Mouse (Mus musculus): ENCODE results near the gene Acads. TPM values are rescaled to one million over a fixed set of nuclear protein-coding genes. Genes with fewer than 3 reads are reported as not detected.

Acads gene
- 10 to 100 TPM; 43.3 to 48.4 TPM for polyA plus RNA-seq (2017; shearing (Covaris generic))

GRCm38 (mm10) chr5:115118961-115119570, at the start of gene Acads:
Acads (minus strand) TSS chr5:115119346.

GRCm38 (mm10) chr5:115158040-115158983, 39.2 kb upstream of the Acads start, which contains the start of gene Mlec:
Mlec (minus strand) TSS chr5:115158179.

GRCm38 (mm10) chr5:115134234-115135165, 15.4 kb upstream of the Acads start, which contains the start of gene Unc119b:
Unc119b (minus strand) TSS chr5:115134975.

GRCm38 (mm10) chr5:115098195-115098594, 21.0 kb downstream of the Acads start, which contains the start of gene Gm10401:
Gm10401 (minus strand) TSS chr5:115098295.

Other genes starting within 250 kb of the Acads start
- gene Oasl2, start 222.4 kb downstream of the Acads start, polyA plus RNA-seq (2017; shearing (Covaris generic)) = 10 to 100 TPM; 14.1 to 19.6 TPM
- gene Oasl1, start 196.1 kb downstream of the Acads start, polyA plus RNA-seq (2017; shearing (Covaris generic)) = 1 to 10 TPM; 1.9 to 6.5 TPM
- 10 to 100 TPM; 44.6 to 56.6 TPM for gene 2210016L21Rik, start 177.2 kb downstream of the Acads start, polyA plus RNA-seq (2017; shearing (Covaris generic))
- gene Hnf1a, start 148.3 kb downstream of the Acads start, polyA plus RNA-seq (2017; shearing (Covaris generic)) = under 1 TPM; 0.05 to 0.06 TPM
- 10 to 100 TPM; 55.5 to 58.1 TPM for gene Sppl3, start 108.2 kb downstream of the Acads start, polyA plus RNA-seq (2017; shearing (Covaris generic))
- gene Gm10401, start 21.1 kb downstream of the Acads start, polyA plus RNA-seq (2017; shearing (Covaris generic)) = not detected
- 10 to 100 TPM; 50.5 to 65.3 TPM for gene Unc119b, start 15.6 kb upstream of the Acads start, polyA plus RNA-seq (2017; shearing (Covaris generic))
- gene Mlec, start 38.8 kb upstream of the Acads start, polyA plus RNA-seq (2017; shearing (Covaris generic)) = 10 to 100 TPM; 52.9 to 86.0 TPM
- gene Cabp1, start 75.0 kb upstream of the Acads start, polyA plus RNA-seq (2017; shearing (Covaris generic)) = under 1 TPM; 0.29 to 0.76 TPM
- 100 to 1,000 TPM; 160 to 229 TPM for gene Pop5, start 116.5 kb upstream of the Acads start, polyA plus RNA-seq (2017; shearing (Covaris generic))
- 100 to 1,000 TPM in 1 of 2 experiments, 10 to 100 TPM in 1; 91.3 to 145 TPM for gene Rnf10, start 153.6 kb upstream of the Acads start, polyA plus RNA-seq (2017; shearing (Covaris generic))
- 10 to 100 TPM; 28.5 to 38.5 TPM for gene Coq5, start 160.3 kb upstream of the Acads start, polyA plus RNA-seq (2017; shearing (Covaris generic))
- 100 to 1,000 TPM; 438 to 603 TPM for gene Dynll1, start 181.7 kb upstream of the Acads start, polyA plus RNA-seq (2017; shearing (Covaris generic))
- 100 to 1,000 TPM; 126 to 162 TPM for gene Srsf9, start 207.8 kb upstream of the Acads start, polyA plus RNA-seq (2017; shearing (Covaris generic))
- 10 to 100 TPM; 20.3 to 23.1 TPM for gene Gatc, start 221.8 kb upstream of the Acads start, polyA plus RNA-seq (2017; shearing (Covaris generic))
- 10 to 100 TPM; 43.1 to 47.1 TPM for gene Triap1, start 221.9 kb upstream of the Acads start, polyA plus RNA-seq (2017; shearing (Covaris generic))
- 100 to 1,000 TPM; 570 to 585 TPM for gene Cox6a1, start 229.6 kb upstream of the Acads start, polyA plus RNA-seq (2017; shearing (Covaris generic))

All from activated CD4-positive, CD25-positive, alpha-beta regulatory T cell (primary cell).